Mouse (Mus musculus) spleen, adult 18-20 months (tissue): ENCODE measurements around the gene Hdac9.

Experiments used
- DNase-seq, 2 experiments: peaks; one replicate each; pipeline ENCODE4 v3.0.0; 2022; ENCODE audit warnings: mixed read lengths in 2 of 2

The Hdac9 gene

DNA sequence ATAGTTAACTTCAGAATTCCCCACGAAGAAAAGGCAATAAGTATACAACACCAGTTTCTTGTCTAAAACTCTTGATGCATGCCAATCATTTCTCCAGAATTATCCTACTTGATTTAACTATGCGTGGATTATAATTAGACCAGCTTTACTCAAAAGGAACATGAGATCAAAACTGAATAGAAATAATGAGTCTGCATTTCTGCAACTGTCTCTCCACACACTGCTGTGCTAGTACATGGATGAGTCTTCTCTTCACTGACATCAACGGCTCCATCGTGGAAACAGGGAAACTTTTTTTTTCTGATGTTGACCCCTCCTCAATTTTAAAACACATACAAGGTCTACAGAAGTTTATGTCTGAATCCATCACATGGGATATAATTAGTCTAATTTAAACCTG lies 334.4 kb downstream of the Hdac9 start:
- no peak for DNase-seq

DNA sequence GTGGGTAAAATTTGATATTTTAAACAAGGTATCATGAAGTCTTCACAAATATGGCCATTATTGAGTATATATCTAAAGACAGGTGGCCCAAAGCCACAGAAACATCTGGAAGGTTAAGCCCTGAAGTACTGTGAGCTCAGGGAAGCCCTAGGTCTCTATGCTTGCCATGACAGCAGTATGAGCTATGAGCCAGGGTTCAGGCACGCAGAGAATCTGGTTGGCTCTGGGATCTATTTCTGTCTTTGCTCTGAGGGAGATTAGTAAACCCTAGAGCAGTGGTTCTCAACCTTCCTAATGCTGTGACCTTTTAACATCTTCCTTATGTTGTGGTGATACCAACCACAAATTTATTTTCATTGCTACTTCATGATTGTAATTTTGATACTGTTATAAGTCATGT lies 337.7 kb downstream of the Hdac9 start:
- DNase-seq: no peak

DNA sequence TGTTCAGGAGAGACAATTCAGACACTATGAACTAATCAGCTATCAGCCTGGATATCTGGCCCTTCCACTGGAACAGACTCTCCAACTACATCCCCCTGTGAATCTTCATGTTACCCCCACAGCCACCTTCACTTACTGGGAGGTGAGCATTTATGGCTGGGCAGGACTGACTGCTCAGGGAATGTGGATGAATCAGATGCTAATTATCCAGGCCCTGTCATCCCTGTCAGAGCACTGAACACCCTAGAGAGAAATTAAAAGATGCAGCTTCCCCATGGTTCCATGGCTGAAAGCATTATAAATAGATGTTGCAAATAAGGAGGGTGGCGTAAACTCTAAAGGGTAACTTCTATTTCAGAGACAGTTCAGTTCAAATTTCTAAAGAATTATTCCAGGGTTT lies 345.8 kb downstream of the Hdac9 start:
- no peak for DNase-seq

DNA sequence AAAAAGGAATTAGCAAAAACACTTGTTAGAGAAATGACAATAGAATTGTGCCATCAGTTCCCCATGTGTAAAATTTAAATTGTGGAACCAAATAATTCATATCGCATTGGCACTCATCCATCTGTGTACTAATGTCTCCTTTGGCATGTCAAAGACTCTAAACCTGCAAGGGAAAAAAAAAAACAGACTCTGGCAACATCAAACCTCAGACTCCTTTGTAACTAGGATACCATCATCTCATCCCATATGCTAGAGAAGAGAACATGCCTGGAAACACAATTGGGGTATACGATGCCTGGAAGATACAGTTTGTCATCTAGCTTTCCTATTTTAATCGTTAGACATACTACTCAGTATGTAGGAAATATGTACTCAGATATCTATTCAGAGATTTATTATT lies 347.4 kb downstream of the Hdac9 start:
- no peak for DNase-seq

DNA sequence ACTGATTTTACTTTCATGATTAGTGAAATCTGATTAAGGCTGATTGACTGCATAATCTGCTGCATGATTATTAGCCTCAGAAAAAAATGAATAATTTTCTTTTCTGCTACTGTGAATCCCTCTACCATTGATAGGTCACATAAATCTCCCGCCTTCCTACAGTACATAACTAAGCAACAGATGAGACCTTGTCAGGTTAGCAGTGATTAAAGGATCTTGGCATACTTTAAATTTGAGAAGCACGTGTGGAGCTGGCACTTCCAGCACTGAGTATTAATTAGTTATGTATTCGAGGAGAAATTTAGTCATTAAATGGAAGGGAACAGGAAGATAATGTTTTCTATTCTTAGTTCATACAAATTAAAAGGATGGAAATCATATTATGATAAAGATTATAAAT lies 347.8 kb downstream of the Hdac9 start:
- DNase-seq: no peak

DNA sequence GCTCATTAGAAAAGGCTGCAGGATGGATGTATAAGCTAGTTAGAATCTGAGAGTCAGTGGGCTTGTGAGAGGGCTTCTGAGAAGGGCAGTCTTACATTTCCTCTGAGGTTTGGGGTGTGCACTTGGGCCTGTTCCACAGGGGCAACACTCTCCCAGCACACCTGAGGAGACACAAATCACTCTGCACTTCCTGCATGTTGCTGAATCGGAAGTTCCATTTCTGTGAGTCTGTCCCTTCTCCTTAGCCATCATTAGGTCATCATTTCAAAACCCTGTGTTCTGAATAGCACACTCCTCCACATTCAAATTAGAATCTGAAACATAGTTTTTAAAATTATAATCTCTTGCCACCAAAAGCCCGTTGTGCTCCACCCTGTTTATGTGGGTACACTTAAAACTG lies 354.6 kb downstream of the Hdac9 start:
- no peak for DNase-seq

DNA sequence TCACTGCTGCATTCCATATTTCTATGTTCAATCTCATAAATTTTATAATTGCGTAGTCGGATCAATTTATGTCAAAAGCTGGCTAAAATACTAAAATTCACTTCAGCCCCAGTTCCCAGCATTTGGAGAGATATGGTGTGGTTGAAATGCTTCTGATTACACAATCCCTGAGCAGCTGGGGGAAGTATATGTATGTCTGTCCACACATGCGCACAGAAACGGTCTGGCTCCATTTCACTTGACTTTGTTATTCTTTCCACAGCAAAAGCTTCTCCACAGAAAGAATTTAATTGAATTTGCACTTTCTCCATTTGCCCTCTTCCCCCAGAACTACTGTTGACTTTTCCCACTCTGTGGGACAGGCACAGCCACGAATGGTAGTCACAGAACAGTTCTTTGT lies 357.9 kb downstream of the Hdac9 start:
- no peak for DNase-seq

DNA sequence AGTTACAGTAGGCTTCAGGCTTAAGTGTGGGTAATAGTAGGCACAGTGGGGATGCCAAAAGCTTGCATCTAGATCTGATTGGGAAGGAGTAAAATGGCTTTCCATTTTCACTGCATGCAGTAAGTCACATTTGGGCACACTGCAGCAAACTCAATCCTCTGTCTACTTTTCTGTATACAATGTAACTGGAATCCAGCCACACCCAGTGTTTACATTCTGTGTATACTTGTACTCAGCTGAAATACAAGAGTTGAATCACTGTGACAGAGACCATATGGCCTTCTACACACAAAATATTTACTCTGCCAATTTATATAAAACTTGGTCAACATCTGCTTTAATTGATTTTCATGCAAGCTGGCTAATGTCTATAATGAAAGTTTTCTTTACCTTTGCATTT lies 362.1 kb downstream of the Hdac9 start:
- no peak for DNase-seq

DNA sequence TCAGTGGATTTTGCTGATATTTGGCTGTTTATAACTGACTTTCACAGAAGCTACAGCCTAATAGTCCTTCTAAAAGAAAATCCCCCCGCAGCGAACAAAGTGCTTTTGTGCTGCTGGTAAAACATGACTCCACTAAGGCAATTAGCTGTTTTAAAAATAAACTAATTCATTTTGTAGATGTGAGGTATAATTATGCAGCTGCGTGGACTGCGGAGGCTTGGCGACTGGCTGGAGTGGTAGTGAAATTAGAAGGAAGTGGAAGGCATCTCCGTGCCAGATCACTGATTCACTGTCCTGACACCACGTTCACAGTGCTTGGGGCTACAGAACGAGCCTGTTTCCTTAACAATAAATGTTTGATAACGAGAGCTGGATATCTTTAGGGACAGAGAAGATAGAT lies 366.6 kb downstream of the Hdac9 start:
- DNase-seq: no peak

DNA sequence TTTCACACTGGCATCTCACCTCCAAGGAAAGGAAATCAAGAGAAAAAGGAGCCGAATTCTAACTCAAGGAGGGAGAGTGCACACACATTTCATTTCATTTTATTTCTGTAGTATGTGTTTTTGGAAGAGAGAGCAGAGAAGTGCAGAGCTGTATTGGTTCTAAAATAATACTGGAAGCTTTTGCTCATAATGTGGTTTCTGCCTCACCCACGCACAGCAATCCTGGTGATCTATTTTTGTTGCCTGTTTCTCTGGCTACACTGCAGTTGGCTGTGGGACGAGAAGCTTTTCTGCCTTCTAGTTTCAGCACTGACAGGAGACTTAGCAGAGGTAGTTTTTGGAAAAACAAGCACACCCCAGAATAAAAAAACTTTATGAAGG lies 387.7 kb downstream of the Hdac9 start:
- no peak for DNase-seq

DNA sequence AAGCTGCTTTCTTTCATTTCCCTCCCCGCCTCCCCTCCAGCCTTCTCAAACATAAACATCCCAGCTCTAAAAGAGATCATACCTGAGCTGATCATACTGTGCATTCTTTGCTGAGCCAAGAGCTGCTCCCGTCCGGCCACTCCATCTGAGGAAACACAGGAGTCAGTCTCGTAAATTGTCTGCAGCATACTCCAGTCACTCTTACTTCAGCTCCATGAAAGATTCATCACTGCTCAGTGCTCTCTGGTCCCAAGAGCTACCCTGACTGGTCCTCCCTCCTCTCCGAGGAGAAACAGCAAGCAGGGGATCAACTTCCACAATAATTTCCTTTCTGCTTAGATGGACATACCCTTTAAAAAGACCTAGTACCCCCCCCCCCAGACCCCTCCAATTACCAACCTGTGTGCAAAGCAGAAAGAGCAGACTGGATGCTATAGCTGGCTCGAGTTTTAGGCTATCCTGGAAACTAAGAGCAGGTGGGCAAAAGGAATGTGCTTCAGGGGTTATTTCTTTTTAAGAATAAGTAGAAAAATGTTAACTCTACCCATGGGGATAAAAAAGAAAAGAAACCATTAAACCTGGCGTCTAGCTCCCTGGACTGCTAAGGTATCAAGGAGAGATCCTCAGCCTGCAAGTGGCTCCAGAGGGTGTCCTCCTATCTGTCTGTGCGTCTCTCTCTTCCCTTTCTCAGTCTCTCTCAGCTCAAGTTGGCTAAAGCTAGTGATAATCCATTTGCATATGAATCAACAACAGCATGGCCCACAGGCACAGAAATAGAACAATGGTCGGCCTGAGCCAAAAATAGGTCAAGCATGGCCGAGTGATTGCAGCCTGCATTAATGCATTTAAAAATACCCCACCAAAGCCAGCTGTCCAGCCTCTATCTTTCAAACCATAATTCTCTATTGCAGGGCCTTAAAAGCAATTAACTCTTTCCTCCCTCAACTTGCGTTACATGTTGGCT lies 388.4 kb downstream of the Hdac9 start:
- peak in 1 of 2 experiments; percentile 18 for DNase-seq

DNA sequence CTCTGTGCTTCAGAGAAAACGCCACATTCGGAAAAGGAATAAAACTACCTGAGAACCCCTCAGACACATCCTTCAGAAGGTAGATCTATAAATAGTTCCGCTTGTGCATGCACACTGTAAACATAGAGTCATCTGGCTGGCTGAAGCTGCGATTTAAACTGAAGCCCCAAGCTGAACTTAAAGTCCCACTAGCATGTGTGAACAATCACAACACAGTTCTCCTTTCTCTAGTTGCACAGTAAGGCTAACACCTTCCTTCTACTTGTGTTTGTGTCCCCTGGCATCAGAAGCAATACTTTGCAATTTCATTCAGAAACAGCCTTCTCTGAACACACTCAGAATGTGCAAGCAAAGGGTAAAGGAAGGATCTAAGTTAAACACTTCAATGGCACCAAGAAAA lies 389.1 kb downstream of the Hdac9 start:
- no peak for DNase-seq

DNA sequence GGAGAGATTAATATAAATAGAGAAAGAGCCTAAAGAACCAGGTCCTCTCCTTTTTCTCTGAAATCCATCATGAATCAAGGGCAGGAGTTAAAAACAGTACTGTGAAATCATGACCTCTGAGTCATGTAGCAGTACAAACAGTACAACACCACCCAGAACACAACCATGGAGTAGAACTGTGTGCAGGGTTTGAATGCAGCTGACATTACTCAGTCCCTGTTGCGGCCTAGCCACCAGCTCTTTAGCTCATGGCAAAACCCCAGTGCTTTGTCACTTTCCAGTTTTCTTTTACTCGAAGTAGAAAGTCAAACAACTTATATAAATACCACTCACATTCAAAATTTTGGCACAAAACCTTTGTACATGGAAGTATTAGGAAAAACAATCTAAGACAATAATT lies 395.4 kb downstream of the Hdac9 start:
- DNase-seq: no peak

DNA sequence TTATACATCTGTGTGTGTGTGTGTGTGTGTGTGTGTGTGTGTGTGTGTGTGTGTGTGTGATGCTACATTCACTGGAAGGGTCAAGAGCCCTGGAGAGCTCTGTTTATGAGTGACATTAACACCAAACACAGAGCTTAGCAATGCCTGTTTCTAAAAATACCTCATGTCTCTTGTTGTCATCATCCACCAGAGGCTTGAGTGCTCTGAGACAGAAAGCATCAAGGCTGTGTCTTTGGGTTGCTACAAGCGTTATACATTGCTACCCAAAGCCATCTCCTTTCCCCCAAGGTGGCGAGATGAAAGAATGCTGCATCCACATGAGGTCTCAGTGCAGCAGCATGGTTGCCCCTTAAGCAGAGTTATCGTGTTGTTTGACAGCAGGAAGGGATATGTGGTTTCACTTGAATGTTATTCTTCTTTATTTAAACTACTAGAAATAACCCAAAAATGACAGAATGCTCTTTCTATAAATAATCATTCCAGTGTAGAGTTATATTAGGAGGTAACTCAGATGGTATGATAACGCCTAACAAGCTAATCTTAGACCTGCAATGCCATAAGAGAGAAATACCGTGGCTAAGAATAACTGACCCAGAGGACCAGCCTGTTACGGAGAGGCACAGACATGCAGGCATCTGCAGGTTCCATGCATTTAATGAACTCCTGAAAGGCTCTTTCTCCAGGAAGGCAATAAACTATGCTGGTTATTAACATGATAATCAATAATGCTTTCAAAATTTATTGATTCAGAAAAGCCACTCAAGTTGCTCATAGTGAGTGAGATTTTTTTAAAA lies 399.9 kb downstream of the Hdac9 start:
- DNase-seq: no peak

DNA sequence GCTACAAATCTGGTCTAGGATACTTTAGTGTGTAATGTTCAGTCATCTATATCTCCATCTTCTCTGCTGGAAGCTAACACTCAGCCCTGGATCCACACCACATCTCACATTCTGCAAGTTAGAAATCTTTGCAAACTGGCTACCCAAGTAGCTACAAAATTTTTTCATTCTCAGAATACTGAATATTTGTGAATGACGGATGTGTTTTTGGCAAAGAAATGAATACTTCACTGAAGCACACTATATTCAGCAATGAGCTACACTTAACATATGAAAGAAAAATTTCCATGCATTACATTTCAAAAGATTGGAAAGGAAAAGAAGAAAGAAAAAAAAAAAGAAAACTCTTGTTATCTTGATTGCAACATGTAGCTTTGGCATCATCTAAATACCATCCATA lies 410.6 kb downstream of the Hdac9 start:
- no peak for DNase-seq

DNA sequence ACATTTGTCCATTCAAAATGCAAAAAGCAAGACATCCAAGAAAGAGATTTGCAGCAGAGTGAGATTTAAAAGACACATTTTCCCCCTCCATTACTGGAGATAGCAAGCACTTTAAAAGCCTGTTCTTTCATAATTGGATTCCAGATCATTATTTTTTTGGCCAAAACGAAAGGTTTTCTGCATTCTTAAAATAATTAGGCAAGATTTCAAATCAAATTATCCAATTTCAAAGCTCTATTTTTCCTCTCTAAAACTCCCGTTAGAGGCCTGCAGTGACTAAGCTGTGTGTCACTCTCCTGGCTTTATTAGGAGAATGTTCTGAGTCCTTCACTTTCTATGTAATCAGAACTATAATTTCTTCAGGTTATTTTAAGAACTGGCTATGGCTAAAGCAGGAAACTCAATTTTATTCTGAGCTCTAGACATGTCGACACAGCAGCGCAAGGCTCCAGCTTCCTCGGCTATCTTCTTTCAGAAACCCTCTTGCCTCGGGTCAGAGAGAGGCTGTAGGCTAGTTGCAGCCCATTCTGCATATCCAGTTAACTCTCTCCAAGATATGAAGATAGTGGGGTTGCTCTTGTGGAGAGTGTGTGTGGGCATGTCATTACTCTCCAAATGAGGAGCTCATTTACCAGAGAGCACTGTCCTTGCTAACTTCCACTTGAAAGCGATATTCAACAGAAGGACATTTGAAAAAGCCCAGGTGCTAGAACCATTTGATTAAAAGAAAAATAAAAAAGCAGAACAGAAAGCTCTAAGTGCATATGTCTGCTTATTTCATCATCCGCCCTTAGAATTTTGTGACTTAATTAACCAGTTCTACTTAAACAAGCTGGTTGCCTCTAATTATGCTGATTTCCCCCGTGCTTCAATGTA lies 417.9 kb downstream of the Hdac9 start:
- no peak for DNase-seq

DNA sequence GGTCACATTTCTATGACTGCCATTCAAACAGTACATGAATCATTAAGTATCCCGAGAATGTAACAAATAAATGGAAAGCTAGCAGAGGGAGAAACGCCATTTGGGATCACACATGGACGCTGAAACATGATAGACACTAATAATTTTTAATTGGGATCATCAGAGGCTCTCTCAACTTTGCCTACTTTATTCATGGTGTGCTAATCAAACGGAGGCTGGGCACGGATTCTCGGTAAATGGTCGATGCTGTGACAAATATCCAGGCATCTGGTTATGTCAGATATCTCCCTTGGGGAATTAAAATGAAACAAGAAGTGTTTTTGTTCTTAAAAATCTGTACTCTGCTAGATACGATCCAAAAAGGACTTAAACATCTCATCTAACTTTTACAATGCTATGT lies 418.6 kb downstream of the Hdac9 start:
- DNase-seq: no peak

DNA sequence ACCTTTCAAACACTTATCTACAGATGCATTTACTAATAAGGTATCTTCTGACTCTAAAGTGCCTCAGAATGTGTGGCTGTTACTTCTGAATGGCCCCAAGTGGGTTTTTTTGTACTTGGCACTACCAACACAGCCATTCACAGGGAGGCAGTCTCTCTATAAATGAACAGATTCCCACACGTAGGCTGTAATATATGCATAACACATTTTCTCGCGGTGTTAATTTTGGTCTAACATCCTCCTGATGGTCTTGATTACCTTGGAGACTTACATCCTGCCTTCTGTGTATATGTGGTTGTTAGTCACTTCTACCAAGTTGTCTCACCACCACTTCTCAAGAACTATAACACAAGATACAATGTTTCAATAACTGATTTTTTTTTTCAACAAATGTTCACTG lies 419.2 kb downstream of the Hdac9 start:
- no peak for DNase-seq

DNA sequence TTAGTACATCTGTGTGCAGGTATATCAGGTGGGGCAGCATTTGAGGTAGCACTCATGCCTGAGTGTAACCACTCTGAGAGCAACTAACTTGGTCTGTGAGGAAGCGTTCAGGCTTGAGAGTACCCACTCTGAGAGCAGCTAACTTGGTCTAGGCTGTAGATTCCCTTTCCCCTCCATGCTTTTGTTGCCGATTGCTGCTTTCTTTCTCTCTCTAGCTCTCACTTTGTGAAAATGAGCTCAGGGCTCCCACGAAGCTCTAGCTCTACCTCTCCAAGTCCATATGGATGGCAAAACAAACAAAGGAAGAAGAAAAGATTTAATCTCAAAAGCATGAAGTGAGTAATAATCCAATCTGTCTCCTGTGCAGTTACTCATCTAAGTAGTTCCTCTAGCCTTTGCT lies 421.0 kb downstream of the Hdac9 start:
- no peak for DNase-seq

DNA sequence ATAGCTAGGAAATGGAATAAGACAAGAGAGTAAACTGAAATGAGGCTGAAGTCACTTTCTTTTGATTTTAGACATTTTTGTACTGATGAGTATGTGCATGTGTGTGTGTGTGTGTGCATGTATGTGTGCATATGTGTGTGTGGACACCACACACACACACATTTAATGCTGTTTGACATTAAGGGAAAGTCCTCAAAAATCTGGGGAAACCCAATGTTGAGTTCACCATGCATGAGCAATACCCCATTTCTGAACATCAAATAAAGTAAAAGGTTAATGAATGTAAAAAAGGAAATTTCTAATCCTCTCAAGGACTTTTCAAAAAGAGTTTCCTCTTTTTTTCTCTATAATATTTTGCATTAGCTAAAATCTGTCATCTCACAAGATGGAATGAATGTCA lies 427.3 kb downstream of the Hdac9 start:
- no peak for DNase-seq

DNA sequence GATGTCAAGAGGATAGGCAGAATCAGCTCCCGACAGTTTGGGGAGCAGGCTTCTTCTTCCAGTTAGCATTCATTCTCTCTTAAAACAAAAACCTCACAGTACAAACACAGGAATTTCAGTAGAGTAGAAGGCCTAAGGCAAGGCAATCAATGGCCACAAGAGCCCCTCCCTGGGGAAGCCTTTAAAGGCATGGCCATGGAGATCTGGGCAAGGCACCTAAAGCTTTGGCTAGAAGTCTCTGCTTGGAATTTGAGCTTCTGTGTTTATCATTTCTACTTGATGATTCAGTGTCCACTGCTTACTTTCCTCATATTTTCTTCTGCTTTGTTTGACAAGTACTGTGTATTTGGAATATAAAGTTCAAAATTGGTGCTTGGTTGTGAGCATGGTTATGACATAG lies 429.2 kb downstream of the Hdac9 start:
- no peak for DNase-seq

DNA sequence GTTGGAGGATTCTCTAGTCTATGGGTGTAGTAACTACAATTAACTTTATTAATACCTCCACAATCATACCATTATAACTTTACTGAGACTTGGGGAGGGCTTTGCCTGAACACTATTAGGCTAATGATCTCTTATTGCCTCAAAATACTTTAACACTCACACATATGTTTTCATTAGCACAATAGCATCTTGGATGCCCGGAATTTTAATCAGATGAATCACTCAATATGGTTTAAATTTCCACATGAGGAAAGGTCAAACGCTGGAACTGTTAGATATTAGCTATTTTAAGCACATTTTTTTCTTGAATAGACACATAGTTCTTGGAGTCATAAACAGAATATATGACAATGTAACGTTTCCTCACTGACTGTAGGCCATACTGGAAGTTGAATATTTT lies 429.9 kb downstream of the Hdac9 start:
- no peak for DNase-seq

DNA sequence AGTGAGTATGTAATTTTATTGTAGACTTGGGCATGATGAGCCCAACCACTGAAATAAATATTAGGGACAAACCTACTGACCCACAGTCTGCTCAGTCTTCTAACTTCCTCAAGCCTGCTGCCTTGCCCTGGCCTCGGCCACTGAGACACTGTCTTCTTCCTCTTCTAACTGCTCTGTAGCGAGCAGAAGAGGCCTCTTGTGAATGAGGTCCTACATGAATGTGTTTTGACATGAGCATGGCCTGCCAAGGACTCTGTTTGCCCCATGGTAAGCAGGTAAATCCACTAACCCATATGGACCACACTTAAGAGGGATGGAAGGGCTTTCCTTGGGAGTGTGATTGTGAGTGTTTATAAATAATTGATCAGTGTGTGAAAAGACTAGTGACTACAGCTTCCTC lies 430.9 kb downstream of the Hdac9 start:
- DNase-seq: peak; percentile 25 to 44
